Mouse (Mus musculus) liver, postnatal 0 days (tissue): ENCODE data around the gene Hnrnph1.

Experiments used
- CTCF ChIP-seq: sonication (generic); IDR thresholded peaks from 2 replicates; pipeline ENCODE4 v1.5.1; 2016; ENCODE audit warnings: antibody characterized with exemption, low read depth
- EP300 ChIP-seq: IDR thresholded peaks from 2 replicates; pipeline ENCODE4 v1.6.1; 2016; ENCODE audit warnings: antibody characterized with exemption, low read depth, mild to moderate bottlenecking

DNA sequence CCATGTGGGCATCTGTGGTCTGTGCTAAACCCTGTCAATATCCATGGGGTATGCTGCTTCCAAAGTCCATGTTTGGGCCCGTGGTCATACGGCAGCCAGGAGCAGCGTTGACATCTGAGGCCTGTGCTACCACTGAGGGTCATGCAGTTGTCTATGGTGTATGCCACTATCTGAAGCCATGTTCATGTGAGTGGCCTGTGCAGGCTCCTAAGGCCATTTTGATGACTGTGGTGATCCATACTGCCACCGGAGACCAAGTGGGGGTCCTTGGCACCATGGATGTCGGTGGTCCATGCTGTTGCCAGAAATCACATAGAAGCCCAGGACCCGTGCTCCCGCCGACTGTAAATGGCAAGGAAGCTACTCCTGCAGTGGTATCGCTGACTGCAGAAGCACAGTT, 9.3 kb upstream of the Hnrnph1 start:
- TF ChIP-seq EP300 (no peak), CTCF (no peak)
